Mouse (Mus musculus) hindbrain, embryonic 13.5 days (tissue): Measurements from ENCODE around the gene Tbck. TPM values are rescaled to one million over a fixed set of nuclear protein-coding genes. Genes with fewer than 3 reads are reported as not detected.

Experiments
- ATAC-seq: fragments of 200-750 bp; cut with Nextera tagmentation; 2 replicates; pipeline ENCODE4 v1.8.0; 2017; ENCODE audit warnings: moderate TSS enrichment; ENCODE audit not compliant: low FRiP score
- H3K27ac ChIP-seq: fragments of 300-500 bp; sonication (generic); 2 replicates; pipeline ENCODE4 v1.5.1; 2015; ENCODE audit warnings: inconsistent platforms, mild to moderate bottlenecking, moderate library complexity
- H3K27me3 ChIP-seq: fragments of 300-500 bp; sonication (generic); 2 replicates; pipeline ENCODE4 v1.6.1; 2015; ENCODE audit warnings: mild to moderate bottlenecking, inconsistent platforms
- H3K36me3 ChIP-seq: fragments of 300-500 bp; sonication (generic); 2 replicates; pipeline ENCODE4 v1.6.1; 2015; ENCODE audit warnings: mild to moderate bottlenecking, inconsistent platforms
- H3K4me1 ChIP-seq: fragments of 300-500 bp; sonication (generic); replicated peaks from 2 replicates; pipeline ENCODE4 v1.6.1; 2015; ENCODE audit warnings: inconsistent platforms
- H3K4me2 ChIP-seq: fragments of 300-500 bp; sonication (generic); 2 replicates; pipeline ENCODE4 v1.6.1; 2015; ENCODE audit warnings: inconsistent platforms, mild to moderate bottlenecking, moderate library complexity
- H3K4me3 ChIP-seq: fragments of 300-500 bp; sonication (generic); 2 replicates; pipeline ENCODE4 v1.5.1; 2015; ENCODE audit warnings: mild to moderate bottlenecking, inconsistent platforms
- H3K9ac ChIP-seq: fragments of 300-500 bp; sonication (generic); 2 replicates; pipeline ENCODE4 v1.6.1; 2015; ENCODE audit warnings: mild to moderate bottlenecking, inconsistent platforms
- H3K9me3 ChIP-seq: fragments of 300-500 bp; sonication (generic); 2 replicates; pipeline ENCODE4 v1.6.1; 2016; ENCODE audit warnings: inconsistent platforms
- WGBS: fragments of 180-500 bp; shearing (Covaris S2); methylation state at CpG from one replicate; pipeline ENCODE4 v1.1.7; 2015; 5-methylcytosine and 5-hydroxymethylcytosine counted together
- polyA plus RNA-seq: library from polyadenylated mRNA; unstranded; fragments of >200 nt; fragmentation: Nextera tagmentation; extraction: Ambion mirVana; gene quantifications from 2 replicates; pipeline ENCODE4 v1.2.1, GENCODE M21; 2015

Gene Tbck
- polyA plus RNA-seq, 1 experiment from 2014 or later, result 33.3 TPM

- Histone ChIP-seq H3K36me3 (no peaks in the 10 kb centered on the region), H3K4me2 (no peak overlapping the region), H3K9ac (no peak overlapping the region), H3K27ac (no peak overlapping the region), H3K4me3 (no peak overlapping the region), H3K27me3 (no peaks in the 10 kb centered on the region), H3K4me1 (no peaks in the 10 kb centered on the region), H3K9me3 (no peaks in the 10 kb centered on the region)
- no peak for ATAC-seq
- WGBS, result 78% methylated on average over 14 of the region's 14 CpGs
Observed at GRCm38 (mm10) chr3:132864329-132864919, 180.5 kb downstream of the Tbck start.

DNA sequence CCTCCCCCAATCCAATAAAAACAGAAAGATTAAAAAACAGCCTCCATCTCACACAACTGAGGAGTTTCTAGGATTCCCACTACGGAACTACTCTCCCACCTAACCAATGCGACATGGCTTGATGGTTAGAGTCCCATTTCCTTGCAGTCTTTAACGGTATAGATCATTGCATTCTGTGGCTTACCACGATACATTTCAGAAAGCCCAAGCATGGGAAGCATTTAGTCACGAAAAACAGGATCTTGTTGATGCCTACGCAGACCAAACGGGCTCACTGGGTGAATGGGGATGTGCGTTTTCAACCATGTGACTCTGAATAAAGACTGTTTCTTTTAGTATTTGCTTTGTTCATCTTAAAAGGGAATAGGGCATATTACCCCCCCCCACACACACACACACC lies 181.0 kb downstream of the Tbck start:
- Histone ChIP-seq H3K27me3 (no peaks in the 10 kb centered on the region), H3K36me3 (no peaks in the 10 kb centered on the region), H3K4me1 (no peaks in the 10 kb centered on the region), H3K27ac (no peak overlapping the region), H3K9me3 (no peaks in the 10 kb centered on the region), H3K9ac (no peak overlapping the region), H3K4me2 (no peak overlapping the region), H3K4me3 (no peak overlapping the region)
- no peak for ATAC-seq
- WGBS, result 88% methylated on average over 8 of the region's 8 CpGs

DNA sequence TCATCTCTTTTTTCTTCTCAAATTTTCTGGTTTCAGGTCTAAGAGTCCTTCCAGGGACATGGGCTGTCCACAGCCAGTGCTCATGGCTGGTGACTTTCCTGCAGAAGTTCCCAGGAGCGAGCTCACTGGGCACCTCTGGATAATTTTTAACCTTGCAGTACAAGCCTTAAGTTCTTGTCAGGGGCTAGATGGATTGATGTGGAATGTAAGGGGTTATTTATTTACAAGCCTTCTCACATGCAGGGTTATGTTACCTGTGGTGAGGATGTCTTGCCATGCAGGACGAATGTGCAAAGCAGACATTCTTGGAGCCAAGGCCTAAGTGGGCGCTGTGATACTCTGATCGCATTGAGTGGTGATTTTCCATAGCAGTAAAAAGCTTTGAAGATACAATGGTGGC lies 181.7 kb downstream of the Tbck start:
- Histone ChIP-seq H3K4me1 (no peaks in the 10 kb centered on the region), H3K27me3 (no peaks in the 10 kb centered on the region), H3K4me2 (no peak overlapping the region), H3K9me3 (no peaks in the 10 kb centered on the region), H3K4me3 (no peak overlapping the region), H3K9ac (no peak overlapping the region), H3K36me3 (no peaks in the 10 kb centered on the region), H3K27ac (no peak overlapping the region)
- WGBS, result 88% methylated on average over 4 of the region's 4 CpGs
- ATAC-seq, result no peak

- Histone ChIP-seq H3K9ac (no peak overlapping the region), H3K4me1 (no peaks in the 10 kb centered on the region), H3K27ac (no peak overlapping the region), H3K36me3 (no peaks in the 10 kb centered on the region), H3K27me3 (no peaks in the 10 kb centered on the region), H3K4me3 (no peak overlapping the region), H3K4me2 (no peak overlapping the region), H3K9me3 (no peaks in the 10 kb centered on the region)
- WGBS, result 89% methylated on average over 3 of the region's 3 CpGs
- ATAC-seq, result no peak
Observed at GRCm38 (mm10) chr3:132866984-132867383, 183.0 kb downstream of the Tbck start.

DNA sequence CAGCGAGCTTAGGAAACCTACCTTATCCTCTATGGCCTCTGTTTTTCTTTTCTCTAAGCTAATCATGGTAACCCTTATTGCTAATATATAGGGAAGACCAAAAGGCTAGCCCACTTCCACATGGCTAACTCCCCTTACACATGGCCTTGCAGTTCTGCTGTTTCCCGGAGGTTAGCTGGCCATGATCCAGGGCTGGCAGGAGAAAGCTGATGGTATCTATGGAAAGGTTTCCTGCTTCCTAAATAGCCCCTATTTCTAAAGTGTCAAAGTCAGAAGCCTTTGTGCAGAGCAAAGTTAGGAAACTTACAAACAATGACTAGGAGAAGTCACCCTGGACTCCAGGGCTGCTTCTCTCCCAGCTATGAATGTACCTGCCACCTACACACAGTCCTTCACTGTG lies 184.9 kb downstream of the Tbck start:
- H3K27ac ChIP-seq, result no peak overlapping the region
- WGBS, result 84% methylated on average over 2 of the region's 2 CpGs
- ATAC-seq, result no peak
- no peak overlapping the region for H3K9ac ChIP-seq
- H3K36me3 ChIP-seq, result no peaks in the 10 kb centered on the region
- H3K27me3 ChIP-seq, result no peaks in the 10 kb centered on the region
- H3K4me1 ChIP-seq, result no peaks in the 10 kb centered on the region
- no peak overlapping the region for H3K4me2 ChIP-seq
- H3K9me3 ChIP-seq, result no peaks in the 10 kb centered on the region
- no peak overlapping the region for H3K4me3 ChIP-seq

DNA sequence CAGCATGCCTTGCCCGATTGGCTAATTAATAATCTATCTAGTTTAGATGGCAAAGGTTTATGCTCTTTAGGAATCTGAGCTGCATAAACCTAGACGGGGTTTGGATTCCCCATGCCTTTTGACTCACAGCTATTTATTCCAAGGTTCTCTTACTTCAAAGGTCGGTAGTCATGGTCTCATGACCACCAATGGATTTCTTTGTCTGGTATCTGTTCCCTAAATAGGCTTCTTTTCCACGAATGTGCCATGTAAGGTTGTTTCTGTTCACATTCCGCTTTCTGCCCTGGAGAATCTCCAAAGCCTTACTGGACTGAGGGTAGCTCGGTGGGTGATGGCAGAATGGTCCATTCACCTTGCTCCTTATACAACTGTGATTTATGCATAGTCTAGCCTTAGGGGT lies 186.1 kb downstream of the Tbck start:
- Histone ChIP-seq H3K27ac (no peak overlapping the region), H3K27me3 (no peaks in the 10 kb centered on the region), H3K36me3 (no peaks in the 10 kb centered on the region), H3K4me3 (no peak overlapping the region), H3K9ac (no peak overlapping the region), H3K9me3 (no peaks in the 10 kb centered on the region), H3K4me2 (no peak overlapping the region), H3K4me1 (no peaks in the 10 kb centered on the region)
- ATAC-seq, result no peak
- 76% methylated on average over 6 of the region's 6 CpGs for WGBS

GRCm38 (mm10) chr3:132871318-132871904 lies 187.5 kb downstream of the Tbck start:
- Histone ChIP-seq H3K27me3 (no peaks in the 10 kb centered on the region), H3K36me3 (no peaks in the 10 kb centered on the region), H3K4me3 (no peak overlapping the region), H3K9me3 (no peaks in the 10 kb centered on the region), H3K27ac (no peak overlapping the region), H3K9ac (no peak overlapping the region), H3K4me2 (no peak overlapping the region), H3K4me1 (peaks cover 5% of the 10 kb centered on the region)
- no peak for ATAC-seq
- WGBS, result 87% methylated on average over 9 of the region's 9 CpGs

DNA sequence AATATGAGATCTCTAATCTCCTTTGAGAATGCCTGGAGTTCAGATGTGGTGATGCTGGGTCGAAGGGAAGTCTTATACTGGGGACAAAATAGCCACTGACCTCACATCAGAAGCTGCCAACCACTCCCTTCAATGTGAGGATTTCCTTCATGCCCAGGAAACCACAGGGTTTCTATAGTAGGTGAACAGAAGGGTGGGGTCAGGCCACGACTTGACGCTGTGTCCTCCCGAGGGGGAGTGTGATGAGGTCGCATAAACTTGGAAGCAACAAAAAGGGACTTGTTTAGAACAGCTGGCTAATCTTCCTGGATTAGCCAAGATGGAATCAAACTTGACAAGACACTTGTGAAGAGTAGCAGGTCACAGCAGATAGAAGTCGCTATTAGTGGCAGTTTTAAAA lies 189.3 kb downstream of the Tbck start:
- ATAC-seq, result no peak
- H3K4me1 ChIP-seq, result peaks cover 6% of the 10 kb centered on the region
- no peak overlapping the region for H3K4me3 ChIP-seq
- H3K9ac ChIP-seq, result no peak overlapping the region
- H3K4me2 ChIP-seq, result no peak overlapping the region
- H3K27ac ChIP-seq, result no peak overlapping the region
- 63% methylated on average over 6 of the region's 6 CpGs for WGBS
- no peaks in the 10 kb centered on the region for H3K9me3 ChIP-seq
- no peaks in the 10 kb centered on the region for H3K27me3 ChIP-seq
- no peaks in the 10 kb centered on the region for H3K36me3 ChIP-seq

- 52% methylated on average over 14 of the region's 14 CpGs for WGBS
- ATAC-seq, result no peak
- H3K36me3 ChIP-seq, result no peaks in the 10 kb centered on the region
- no peak overlapping the region for H3K27ac ChIP-seq
- no peaks in the 10 kb centered on the region for H3K27me3 ChIP-seq
- H3K9me3 ChIP-seq, result no peaks in the 10 kb centered on the region
- no peak overlapping the region for H3K9ac ChIP-seq
- H3K4me3 ChIP-seq, result no peak overlapping the region
- peaks cover 12% of the 10 kb centered on the region for H3K4me1 ChIP-seq
- no peak overlapping the region for H3K4me2 ChIP-seq
Observed at GRCm38 (mm10) chr3:132876011-132876708, 192.2 kb downstream of the Tbck start.

DNA sequence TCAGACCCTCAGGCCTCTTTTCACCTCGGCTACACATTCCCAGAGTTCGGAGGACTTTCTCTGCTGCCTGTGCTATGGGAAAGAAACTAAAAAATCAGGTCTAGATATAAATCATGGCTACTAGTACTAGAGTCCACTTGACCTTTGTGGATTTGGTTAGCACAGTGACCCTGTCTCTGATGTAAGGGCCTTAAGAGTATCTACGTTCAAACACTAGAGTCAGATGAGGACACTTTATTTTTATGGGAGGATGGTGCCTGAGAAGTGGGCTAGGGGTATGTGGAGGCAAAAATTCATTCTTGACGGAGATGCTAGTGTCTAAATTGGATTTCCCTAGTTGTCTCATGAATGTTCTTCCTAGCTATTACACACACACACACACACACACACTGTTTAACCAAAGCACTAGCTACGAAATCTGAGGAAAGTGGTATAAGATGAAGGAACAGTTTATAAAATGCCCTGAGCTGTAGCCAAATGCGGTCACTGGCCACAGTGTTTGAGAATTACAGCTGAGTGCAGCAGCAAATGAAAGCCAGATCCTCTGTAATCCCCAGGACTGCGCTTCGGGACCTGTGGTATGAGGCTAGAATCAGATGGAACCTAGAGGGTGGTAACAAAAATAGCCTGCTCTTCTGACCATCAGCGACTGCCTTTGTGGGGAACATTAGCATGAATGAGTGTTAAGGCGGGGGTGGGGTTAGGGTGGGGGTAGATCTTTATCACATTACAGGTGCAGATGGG lies 193.2 kb downstream of the Tbck start:
- WGBS, result 69% methylated on average over 10 of the region's 10 CpGs
- Histone ChIP-seq H3K4me1 (peaks cover 12% of the 10 kb centered on the region), H3K27me3 (no peaks in the 10 kb centered on the region), H3K9ac (no peak overlapping the region), H3K4me2 (no peak overlapping the region), H3K9me3 (no peaks in the 10 kb centered on the region), H3K36me3 (no peaks in the 10 kb centered on the region), H3K27ac (no peak overlapping the region), H3K4me3 (no peak overlapping the region)
- ATAC-seq, result no peak

DNA sequence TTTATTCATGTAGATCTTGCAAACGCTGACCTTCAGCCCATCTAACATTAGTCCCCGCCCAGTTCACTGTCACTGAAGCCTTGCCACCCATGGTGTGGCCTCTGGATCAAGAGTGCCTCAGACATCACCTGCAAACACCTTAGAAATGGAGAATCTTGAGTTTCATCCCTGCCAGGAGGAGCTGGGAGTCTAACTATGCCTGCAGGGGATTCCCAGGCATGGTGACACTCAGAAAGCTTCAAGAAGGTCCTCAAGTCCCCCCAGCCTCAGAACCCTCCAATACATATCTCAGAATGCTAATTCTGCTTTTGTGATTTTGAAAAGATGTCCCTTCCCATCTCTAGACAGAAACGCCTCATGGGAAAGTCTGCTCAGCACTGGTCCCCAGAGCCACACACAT lies 196.4 kb downstream of the Tbck start:
- Histone ChIP-seq H3K27ac (no peak overlapping the region), H3K36me3 (no peaks in the 10 kb centered on the region), H3K4me3 (no peak overlapping the region), H3K9ac (no peak overlapping the region), H3K4me1 (peaks cover 12% of the 10 kb centered on the region), H3K9me3 (no peaks in the 10 kb centered on the region), H3K27me3 (no peaks in the 10 kb centered on the region), H3K4me2 (no peak overlapping the region)
- no peak for ATAC-seq
- 82% methylated on average over 3 of the region's 3 CpGs for WGBS

DNA sequence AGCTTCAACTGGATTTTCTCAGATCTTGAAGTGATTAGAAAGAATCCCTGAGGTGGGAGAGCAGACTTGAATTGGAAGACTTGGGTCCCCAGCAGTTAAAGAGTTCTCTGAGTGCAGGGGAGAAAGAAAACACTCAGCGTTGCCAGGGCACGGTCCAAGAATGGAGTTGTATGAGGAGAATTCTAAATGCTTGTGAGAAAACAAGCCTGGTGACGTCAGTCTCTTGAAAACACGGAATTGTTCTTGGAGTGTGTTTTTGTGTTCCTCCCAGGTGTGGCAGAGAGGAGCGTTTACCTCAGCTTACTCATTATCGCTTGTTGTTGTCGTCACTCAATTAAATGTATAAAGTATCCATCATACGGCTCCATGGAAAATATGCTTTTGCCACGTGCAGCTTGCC lies 196.9 kb downstream of the Tbck start:
- no peak overlapping the region for H3K4me2 ChIP-seq
- no peak overlapping the region for H3K9ac ChIP-seq
- no peak overlapping the region for H3K4me3 ChIP-seq
- H3K4me1 ChIP-seq, result peaks cover 12% of the 10 kb centered on the region
- H3K27me3 ChIP-seq, result no peaks in the 10 kb centered on the region
- WGBS, result 55% methylated on average over 9 of the region's 9 CpGs
- H3K9me3 ChIP-seq, result no peaks in the 10 kb centered on the region
- H3K27ac ChIP-seq, result no peak overlapping the region
- ATAC-seq, result 0 out of 2 replicates have a peak, but pooled peaks have one; percentile 36
- H3K36me3 ChIP-seq, result no peaks in the 10 kb centered on the region
